Mouse (Mus musculus): ENCODE results near the gene Rspo3. TPM values are rescaled to one million over a fixed set of nuclear protein-coding genes. Genes with fewer than 3 reads are reported as not detected.

Rspo3 gene
- polyA plus RNA-seq, 1 experiment = 19.2 TPM

DNA sequence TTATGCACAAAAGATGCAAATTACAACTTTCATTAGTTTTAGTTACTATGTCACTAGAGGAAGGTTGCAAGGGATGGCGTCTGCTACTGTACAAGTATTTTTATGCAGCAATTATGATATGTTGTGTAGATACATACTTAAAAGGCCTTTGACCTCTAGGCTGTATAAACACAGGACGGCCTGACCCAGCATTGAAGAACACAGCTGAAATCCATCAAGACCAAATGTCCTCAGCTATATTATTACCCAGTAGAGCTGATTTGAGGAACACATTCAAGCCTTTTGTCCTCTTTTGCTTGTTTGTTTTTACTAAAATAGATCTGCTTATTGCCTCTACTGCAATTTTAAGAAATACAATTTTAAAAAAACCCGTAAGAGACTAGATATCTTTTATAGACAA is 75.6 kb downstream of the Rspo3 start:
- Histone ChIP-seq H3K27ac (ENCODE audit: insufficient read depth, low read length) (no peak overlapping the region), H3K4me1 (ENCODE audit: control insufficient read depth, insufficient read depth, low read length) (no peaks in the 10 kb centered on the region), H3K4me3 (ENCODE audit: insufficient read depth, low read length) (no peak overlapping the region)
- TF ChIP-seq POLR2A (IDR thresholded peaks at IDR 0.05; ENCODE audit: low read depth, low read length) (no peak), CTCF (IDR thresholded peaks at IDR 0.05; ENCODE audit: borderline replicate concordance, insufficient read depth, low read length) (no peak)

DNA sequence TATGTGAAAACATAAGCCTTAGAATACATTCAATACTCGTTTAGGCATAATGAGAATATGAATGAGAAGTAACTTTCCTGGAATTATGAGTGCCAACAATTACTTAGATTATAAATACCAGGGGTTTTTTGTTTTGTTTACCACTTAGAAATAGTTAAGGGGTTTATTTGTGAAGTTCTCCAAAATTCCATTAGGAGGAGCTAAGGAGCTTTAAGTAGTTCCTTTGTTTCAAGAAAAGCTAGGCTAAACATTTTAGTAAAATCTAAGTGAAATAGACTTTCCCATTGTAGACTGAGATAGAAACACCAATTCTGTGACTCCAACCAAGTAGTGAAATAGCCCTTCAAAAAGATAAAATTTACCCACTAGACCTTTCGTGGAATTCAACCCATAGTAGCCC is 76.0 kb downstream of the Rspo3 start:
- TF ChIP-seq CTCF (IDR thresholded peaks at IDR 0.05; ENCODE audit: borderline replicate concordance, insufficient read depth, low read length) (no peak), POLR2A (IDR thresholded peaks at IDR 0.05; ENCODE audit: low read depth, low read length) (no peak)
- Histone ChIP-seq H3K4me3 (ENCODE audit: insufficient read depth, low read length) (no peak overlapping the region), H3K27ac (ENCODE audit: insufficient read depth, low read length) (no peak overlapping the region), H3K4me1 (ENCODE audit: control insufficient read depth, insufficient read depth, low read length) (no peaks in the 10 kb centered on the region)

DNA sequence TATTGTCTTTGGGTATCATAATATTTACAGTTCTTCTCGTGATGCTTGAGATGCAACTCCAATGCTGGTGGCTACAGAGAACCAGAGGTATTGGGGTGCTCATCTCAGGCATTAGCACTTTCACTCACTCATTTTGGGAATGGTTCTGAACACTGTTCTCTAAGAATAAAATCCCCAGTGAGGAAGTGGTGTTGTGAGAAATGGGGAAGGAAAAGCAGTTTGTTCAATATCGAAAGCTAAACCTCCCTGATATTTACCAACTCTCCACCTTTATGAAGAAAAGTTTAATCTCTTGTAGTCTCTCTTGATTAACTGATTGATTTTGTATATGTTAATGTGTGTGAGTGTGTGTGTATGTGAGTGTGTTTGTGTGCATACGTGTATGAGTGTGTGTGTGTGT is 90.6 kb downstream of the Rspo3 start:
- no peaks in the 10 kb centered on the region for H3K4me1 ChIP-seq (ENCODE audit: control insufficient read depth, insufficient read depth, low read length)
- no peak for TF ChIP-seq CTCF (IDR thresholded peaks at IDR 0.05; ENCODE audit: borderline replicate concordance, insufficient read depth, low read length)
- TF ChIP-seq POLR2A (IDR thresholded peaks at IDR 0.05; ENCODE audit: low read depth, low read length) = no peak
- no peak overlapping the region for H3K4me3 ChIP-seq (ENCODE audit: insufficient read depth, low read length)
- no peak overlapping the region for H3K27ac ChIP-seq (ENCODE audit: insufficient read depth, low read length)

DNA sequence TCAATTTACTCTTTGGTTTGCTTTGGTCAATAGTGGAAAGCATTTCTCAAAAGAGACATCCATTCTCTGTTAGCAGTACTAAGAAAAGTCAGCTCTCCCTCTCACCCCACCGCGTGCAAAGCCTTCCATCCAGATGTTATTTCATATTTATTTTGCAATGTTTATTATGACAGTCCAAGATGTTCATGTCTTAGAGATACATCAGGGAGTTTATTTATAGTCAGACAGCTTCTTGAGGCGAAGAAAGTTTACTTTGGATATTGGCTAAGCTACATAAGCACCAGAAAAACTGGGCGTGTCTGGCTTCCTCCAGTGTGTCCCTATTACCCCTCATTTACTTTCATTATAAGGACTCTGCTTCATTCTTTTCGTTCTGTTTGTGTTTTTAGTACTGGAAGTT is 94.4 kb downstream of the Rspo3 start:
- Histone ChIP-seq H3K4me3 (ENCODE audit: insufficient read depth, low read length) (no peak overlapping the region), H3K27ac (ENCODE audit: insufficient read depth, low read length) (no peak overlapping the region), H3K4me1 (ENCODE audit: control insufficient read depth, insufficient read depth, low read length) (no peaks in the 10 kb centered on the region)
- TF ChIP-seq POLR2A (IDR thresholded peaks at IDR 0.05; ENCODE audit: low read depth, low read length) (no peak), CTCF (IDR thresholded peaks at IDR 0.05; ENCODE audit: borderline replicate concordance, insufficient read depth, low read length) (no peak)

DNA sequence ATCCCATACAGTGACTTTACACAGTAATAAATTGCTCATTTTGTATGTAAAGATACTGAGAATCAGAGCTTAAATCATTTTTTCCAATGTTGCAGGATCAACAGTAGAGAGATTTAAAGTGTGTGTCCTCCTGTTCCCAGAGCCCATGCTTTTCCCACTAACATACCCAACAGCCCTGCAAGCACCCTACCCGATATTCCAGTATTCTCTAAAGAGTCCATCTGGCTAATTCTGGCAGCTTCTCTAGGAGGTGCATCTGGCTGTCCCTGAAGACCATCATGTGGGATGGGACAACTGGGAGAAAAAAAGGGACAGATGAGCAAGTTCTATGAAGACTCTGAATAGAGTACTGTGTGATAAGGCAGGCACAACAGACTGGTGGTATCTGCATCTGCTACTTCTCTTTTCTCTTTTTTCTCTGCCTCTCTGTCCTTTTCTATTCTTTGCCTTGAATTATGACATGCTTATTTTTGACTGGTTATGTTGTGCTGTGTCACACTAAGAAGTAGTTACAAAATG is 102.7 kb downstream of the Rspo3 start:
- no peak overlapping the region for H3K4me3 ChIP-seq (ENCODE audit: insufficient read depth, low read length)
- no peaks in the 10 kb centered on the region for H3K4me1 ChIP-seq (ENCODE audit: control insufficient read depth, insufficient read depth, low read length)
- TF ChIP-seq POLR2A (IDR thresholded peaks at IDR 0.05; ENCODE audit: low read depth, low read length) (no peak), CTCF (IDR thresholded peaks at IDR 0.05; ENCODE audit: borderline replicate concordance, insufficient read depth, low read length) (no peak)
- no peak overlapping the region for H3K27ac ChIP-seq (ENCODE audit: insufficient read depth, low read length)

DNA sequence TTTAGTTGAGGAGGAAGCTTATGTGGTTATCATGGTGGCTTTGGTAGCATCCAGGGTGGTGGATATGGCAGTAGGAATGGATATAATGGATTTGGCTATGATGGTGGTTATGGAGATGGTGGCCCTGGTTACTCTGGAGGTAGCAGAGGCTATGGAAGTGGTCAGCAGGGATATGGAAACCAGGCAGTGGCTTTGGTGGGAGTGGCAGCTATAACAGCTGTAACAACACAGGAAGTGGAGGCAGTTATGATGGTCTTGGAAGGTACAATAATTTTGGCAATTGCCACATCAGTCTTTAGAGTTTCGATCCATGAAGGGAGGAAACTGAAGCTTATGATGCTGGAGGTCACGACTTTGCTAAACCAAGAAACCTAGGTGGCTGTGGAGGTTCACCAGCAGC is 109.0 kb downstream of the Rspo3 start:
- Histone ChIP-seq H3K4me1 (ENCODE audit: control insufficient read depth, insufficient read depth, low read length) (no peaks in the 10 kb centered on the region), H3K4me3 (ENCODE audit: insufficient read depth, low read length) (no peak overlapping the region), H3K27ac (ENCODE audit: insufficient read depth, low read length) (no peak overlapping the region)
- TF ChIP-seq POLR2A (IDR thresholded peaks at IDR 0.05; ENCODE audit: low read depth, low read length) = no peak
- TF ChIP-seq CTCF (IDR thresholded peaks at IDR 0.05; ENCODE audit: borderline replicate concordance, insufficient read depth, low read length) = no peak

DNA sequence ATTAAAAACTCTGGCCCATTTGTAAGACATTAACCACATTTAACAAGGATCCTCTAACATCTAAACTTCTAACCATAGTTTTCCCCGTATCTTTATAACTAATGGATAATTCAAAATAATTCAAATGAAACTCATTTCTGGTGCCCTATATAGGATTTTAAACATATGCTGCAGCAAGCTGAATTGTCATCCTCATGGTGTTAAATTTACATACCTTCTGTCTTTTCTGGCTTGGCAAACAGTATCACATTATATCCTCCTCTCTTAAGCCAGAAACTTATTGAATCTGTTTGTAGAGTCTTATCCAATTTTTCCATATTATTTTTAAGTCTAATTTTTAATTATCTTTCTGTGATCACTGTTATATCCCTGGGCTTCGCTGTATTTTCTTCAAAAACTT is 111.1 kb downstream of the Rspo3 start:
- no peak overlapping the region for H3K27ac ChIP-seq (ENCODE audit: insufficient read depth, low read length)
- no peak overlapping the region for H3K4me3 ChIP-seq (ENCODE audit: insufficient read depth, low read length)
- TF ChIP-seq POLR2A (IDR thresholded peaks at IDR 0.05; ENCODE audit: low read depth, low read length) (no peak), CTCF (IDR thresholded peaks at IDR 0.05; ENCODE audit: borderline replicate concordance, insufficient read depth, low read length) (no peak)
- no peaks in the 10 kb centered on the region for H3K4me1 ChIP-seq (ENCODE audit: control insufficient read depth, insufficient read depth, low read length)

DNA sequence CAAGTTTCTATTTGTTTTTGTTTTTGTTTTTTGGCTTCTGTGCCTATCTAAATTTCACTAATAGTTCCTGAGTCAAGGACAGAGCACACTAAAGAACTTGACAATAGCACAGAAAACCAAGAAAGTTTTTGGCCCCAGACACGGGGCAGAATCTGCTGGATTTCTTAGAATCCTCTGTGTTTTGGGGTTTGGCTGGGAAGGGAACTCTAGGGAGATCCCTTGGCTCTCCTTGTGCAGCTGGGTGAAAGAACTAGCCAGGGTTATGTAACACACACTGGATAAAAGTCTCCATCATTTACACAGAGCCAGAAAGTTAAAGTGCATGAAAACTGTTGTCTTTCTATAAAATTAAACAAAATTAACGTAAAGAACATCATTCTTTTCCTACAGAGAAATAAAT is 121.3 kb downstream of the Rspo3 start:
- Histone ChIP-seq H3K27ac (ENCODE audit: insufficient read depth, low read length) (no peak overlapping the region), H3K4me3 (ENCODE audit: insufficient read depth, low read length) (no peak overlapping the region), H3K4me1 (ENCODE audit: control insufficient read depth, insufficient read depth, low read length) (no peaks in the 10 kb centered on the region)
- TF ChIP-seq CTCF (IDR thresholded peaks at IDR 0.05; ENCODE audit: borderline replicate concordance, insufficient read depth, low read length) = no peak
- TF ChIP-seq POLR2A (IDR thresholded peaks at IDR 0.05; ENCODE audit: low read depth, low read length) = no peak

DNA sequence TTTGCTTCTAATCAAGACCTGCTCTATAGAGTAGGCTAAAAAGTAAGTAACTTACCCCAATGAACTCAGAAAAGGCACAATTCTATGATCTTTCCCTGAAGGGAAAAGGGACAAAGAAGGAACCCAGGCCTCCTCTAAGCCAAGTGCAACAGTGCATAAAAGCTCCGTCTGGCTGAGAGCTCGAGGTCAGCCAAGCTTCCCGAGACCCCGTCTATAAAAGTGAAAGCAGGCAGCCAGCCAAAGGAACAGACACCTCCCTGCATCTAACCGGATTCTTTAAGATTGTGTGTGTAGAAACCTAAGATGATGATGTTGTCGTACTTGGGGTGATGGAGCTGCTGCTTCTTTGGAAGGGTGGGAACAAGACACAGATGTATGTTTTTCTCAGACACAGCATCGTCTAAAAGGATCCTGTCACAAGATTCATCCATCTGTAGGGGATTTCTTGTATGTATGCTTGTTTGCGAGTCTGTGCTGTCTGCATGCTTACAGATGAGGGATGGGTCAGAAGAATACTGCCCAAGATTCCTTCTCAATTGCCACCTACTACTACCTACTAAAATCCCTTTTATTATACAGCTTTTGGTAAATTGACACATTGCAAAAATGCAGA is 132.9 kb downstream of the Rspo3 start:
- Histone ChIP-seq H3K4me3 (ENCODE audit: insufficient read depth, low read length) (no peak overlapping the region), H3K27ac (ENCODE audit: insufficient read depth, low read length) (no peak overlapping the region), H3K4me1 (ENCODE audit: control insufficient read depth, insufficient read depth, low read length) (no peaks in the 10 kb centered on the region)
- TF ChIP-seq POLR2A (IDR thresholded peaks at IDR 0.05; ENCODE audit: low read depth, low read length) = no peak
- no peak for TF ChIP-seq CTCF (IDR thresholded peaks at IDR 0.05; ENCODE audit: borderline replicate concordance, insufficient read depth, low read length)

Other genes with a start within 250 kb of the Rspo3 start
- gene Echdc1, start 222.7 kb downstream of the Rspo3 start, polyA plus RNA-seq (2011; ENCODE audit: insufficient read length, low read depth, missing spikeins) = 24.9 and 26.7 TPM in 2 replicates
- gene Rnf146, start 173.4 kb downstream of the Rspo3 start, polyA plus RNA-seq (2011; ENCODE audit: insufficient read length, low read depth, missing spikeins) = 42.9 and 53.4 TPM in 2 replicates

All from embryonic fibroblast, embryonic 13.5 days (primary cell).